Mouse (Mus musculus): ENCODE measurements around the gene Crebl2.

Gene Crebl2

GRCm38 (mm10) chr6:134829786-134830700 lies at the start of gene Crebl2:
TSS of gene Crebl2 (plus strand) at chr6:134830154.
- peak; percentile 100 for DNase-seq (ENCODE audit: inconsistent age in 2 of 2, low spot score in 1 of 2)

GRCm38 (mm10) chr6:134781494-134781913 lies 48.5 kb upstream of the Crebl2 start:
- DNase-seq (ENCODE audit: inconsistent age in 2 of 2, low spot score in 1 of 2): no peak

- DNase-seq (ENCODE audit: inconsistent age in 2 of 2, low spot score in 1 of 2): no peak
Observed at GRCm38 (mm10) chr6:134782900-134783299, 47.1 kb upstream of the Crebl2 start.

- no peak for DNase-seq (ENCODE audit: inconsistent age in 2 of 2, low spot score in 1 of 2)
Observed at GRCm38 (mm10) chr6:134786426-134786825, 43.5 kb upstream of the Crebl2 start.

GRCm38 (mm10) chr6:134789100-134789499 lies 40.9 kb upstream of the Crebl2 start:
- DNase-seq (ENCODE audit: inconsistent age in 2 of 2, low spot score in 1 of 2): no peak

GRCm38 (mm10) chr6:134791251-134792118 lies 38.5 kb upstream of the Crebl2 start:
- DNase-seq (ENCODE audit: inconsistent age in 2 of 2, low spot score in 1 of 2): peak; percentile 57 to 84

GRCm38 (mm10) chr6:134792141-134793045 lies 37.6 kb upstream of the Crebl2 start, which contains the start of gene Dusp16:
TSS of gene Dusp16 (minus strand) at chr6:134792625.
- DNase-seq (ENCODE audit: inconsistent age in 2 of 2, low spot score in 1 of 2): peak; percentile 92 to 97

GRCm38 (mm10) chr6:134793046-134793806 lies 36.7 kb upstream of the Crebl2 start:
- DNase-seq (ENCODE audit: inconsistent age in 2 of 2, low spot score in 1 of 2): no peak

- DNase-seq (ENCODE audit: inconsistent age in 2 of 2, low spot score in 1 of 2): peak; percentile 85 to 95
Observed at GRCm38 (mm10) chr6:134793911-134794520, 35.9 kb upstream of the Crebl2 start.

- DNase-seq (ENCODE audit: inconsistent age in 2 of 2, low spot score in 1 of 2): peak in 1 of 2 experiments; percentile 38
Observed at GRCm38 (mm10) chr6:134796297-134796696, 33.7 kb upstream of the Crebl2 start.

GRCm38 (mm10) chr6:134801483-134801882 lies 28.5 kb upstream of the Crebl2 start:
- DNase-seq (ENCODE audit: inconsistent age in 2 of 2, low spot score in 1 of 2): no peak

GRCm38 (mm10) chr6:134802641-134803043 lies 27.3 kb upstream of the Crebl2 start:
- peak in 1 of 2 experiments; percentile 52 for DNase-seq (ENCODE audit: inconsistent age in 2 of 2, low spot score in 1 of 2)

- peak; percentile 58 to 93 for DNase-seq (ENCODE audit: inconsistent age in 2 of 2, low spot score in 1 of 2)
Observed at GRCm38 (mm10) chr6:134804736-134805277, 25.1 kb upstream of the Crebl2 start.

GRCm38 (mm10) chr6:134806130-134806529 lies 23.8 kb upstream of the Crebl2 start:
- DNase-seq (ENCODE audit: inconsistent age in 2 of 2, low spot score in 1 of 2): no peak

GRCm38 (mm10) chr6:134807091-134807490 lies 22.9 kb upstream of the Crebl2 start:
- no peak for DNase-seq (ENCODE audit: inconsistent age in 2 of 2, low spot score in 1 of 2)

- peak; percentile 75 to 91 for DNase-seq (ENCODE audit: inconsistent age in 2 of 2, low spot score in 1 of 2)
Observed at GRCm38 (mm10) chr6:134807794-134808193, 22.2 kb upstream of the Crebl2 start.

GRCm38 (mm10) chr6:134813066-134813465 lies 16.9 kb upstream of the Crebl2 start:
- DNase-seq (ENCODE audit: inconsistent age in 2 of 2, low spot score in 1 of 2): no peak

- DNase-seq (ENCODE audit: inconsistent age in 2 of 2, low spot score in 1 of 2): peak in 1 of 2 experiments; percentile 73
Observed at GRCm38 (mm10) chr6:134817051-134817928, 12.7 kb upstream of the Crebl2 start.

All from adrenal gland, adult (tissue).